Mouse (Mus musculus) myocyte (in vitro differentiated cells): ENCODE data around the gene Robo3.
A peak's percentile ranks its signal among the peaks of the same experiment; 100 is the strongest.

Source experiments
- E2F4 ChIP-seq: IDR thresholded peaks from one replicate; pipeline ENCODE4 v1.6.1; 2011; ENCODE audit warnings: mild to moderate bottlenecking, control low read depth, moderate library complexity; ENCODE audit not compliant: insufficient read depth
- MAX ChIP-seq: IDR thresholded peaks from one replicate; pipeline ENCODE4 v1.6.1; 2011; ENCODE audit warnings: low read depth, mild to moderate bottlenecking, control low read depth
- MYOD1 ChIP-seq, 3 experiments: IDR thresholded peaks; one replicate each; pipeline ENCODE4 v1.6.1; 2011; ENCODE audit warnings: control low read depth in 2 of 3, low read depth in 2 of 3, mild to moderate bottlenecking in 2 of 3, moderate library complexity in 1 of 3; ENCODE audit not compliant: insufficient read length in 2 of 3, control insufficient read depth in 1 of 3
- MYOG ChIP-seq, 3 experiments: IDR thresholded peaks; one replicate each; pipeline ENCODE4 v1.6.1; 2011; ENCODE audit warnings: control low read depth in 2 of 3, low read depth in 2 of 3, mild to moderate bottlenecking in 2 of 3; ENCODE audit not compliant: insufficient read length in 2 of 3, control insufficient read depth in 1 of 3, insufficient read depth in 1 of 3
- POLR2A ChIP-seq: IDR thresholded peaks from one replicate; pipeline ENCODE4 v1.6.1; 2011; ENCODE audit warnings: low read depth, mild to moderate bottlenecking, control low read depth, moderate library complexity; ENCODE audit not compliant: insufficient read length
- POLR2AphosphoS2 ChIP-seq: IDR thresholded peaks from one replicate; pipeline ENCODE4 v1.6.1; 2011; ENCODE audit warnings: low read depth, control low read depth; ENCODE audit not compliant: insufficient read length
- TCF12 ChIP-seq: IDR thresholded peaks from one replicate; pipeline ENCODE4 v1.6.1; 2011; ENCODE audit warnings: mild to moderate bottlenecking, control low read depth; ENCODE audit not compliant: poor library complexity, insufficient read depth, severe bottlenecking
- TCF3 ChIP-seq: IDR thresholded peaks from one replicate; pipeline ENCODE4 v1.6.1; 2011; ENCODE audit warnings: low read depth, control low read depth; ENCODE audit not compliant: insufficient read length
- USF1 ChIP-seq: IDR thresholded peaks from one replicate; pipeline ENCODE4 v1.6.1; 2011; ENCODE audit warnings: low read depth, mild to moderate bottlenecking, control low read depth, moderate library complexity

- TF ChIP-seq POLR2A (no peak), USF1 (no peak), TCF12 (no peak), MYOD1 (IDR thresholded peaks at IDR 0.05; ENCODE audit: control insufficient read depth in 1 of 3, insufficient read length in 2 of 3, low read depth in 2 of 3) (peak in 1 of 3 experiments; percentile 65), TCF3 (no peak), E2F4 (no peak), POLR2AphosphoS2 (no peak), MAX (no peak), MYOG (IDR thresholded peaks at IDR 0.05; ENCODE audit: control insufficient read depth in 1 of 3, insufficient read depth in 1 of 3, insufficient read length in 2 of 3, low read depth in 2 of 3) (peak in 2 of 3 experiments; percentile 53 to 69)
These were observed 2.5 kb downstream of the Robo3 start for GRCm38 (mm10) chr9:37430582-37430981.
